Mouse (Mus musculus) thymus, adult 2 months (tissue): Measurements from ENCODE around the gene Setd5.

ENCODE experiments used
- CTCF ChIP-seq: fragments of 200-500 bp; IDR thresholded peaks from 2 replicates; pipeline ENCODE4 v1.5.1; 2012; ENCODE audit warnings: mild to moderate bottlenecking, control low read depth, low read length, moderate library complexity, borderline replicate concordance; ENCODE audit not compliant: control insufficient read depth, poor library complexity, insufficient read depth; ENCODE audit errors: extremely low read depth
- POLR2A ChIP-seq: fragments of 200-500 bp; IDR thresholded peaks from 2 replicates; pipeline ENCODE4 v1.6.1; 2012; ENCODE audit warnings: mild to moderate bottlenecking, low read length, control low read depth, moderate library complexity; ENCODE audit not compliant: control insufficient read depth, poor library complexity, insufficient read depth; ENCODE audit errors: extremely low read depth

- no peak for TF ChIP-seq CTCF
- TF ChIP-seq POLR2A, result no peak
Observed at GRCm38 (mm10) chr6:113168316-113168975, 91.3 kb downstream of the Setd5 start.
